Mouse (Mus musculus): ENCODE measurements around the gene Plce1.

The Plce1 gene

DNA sequence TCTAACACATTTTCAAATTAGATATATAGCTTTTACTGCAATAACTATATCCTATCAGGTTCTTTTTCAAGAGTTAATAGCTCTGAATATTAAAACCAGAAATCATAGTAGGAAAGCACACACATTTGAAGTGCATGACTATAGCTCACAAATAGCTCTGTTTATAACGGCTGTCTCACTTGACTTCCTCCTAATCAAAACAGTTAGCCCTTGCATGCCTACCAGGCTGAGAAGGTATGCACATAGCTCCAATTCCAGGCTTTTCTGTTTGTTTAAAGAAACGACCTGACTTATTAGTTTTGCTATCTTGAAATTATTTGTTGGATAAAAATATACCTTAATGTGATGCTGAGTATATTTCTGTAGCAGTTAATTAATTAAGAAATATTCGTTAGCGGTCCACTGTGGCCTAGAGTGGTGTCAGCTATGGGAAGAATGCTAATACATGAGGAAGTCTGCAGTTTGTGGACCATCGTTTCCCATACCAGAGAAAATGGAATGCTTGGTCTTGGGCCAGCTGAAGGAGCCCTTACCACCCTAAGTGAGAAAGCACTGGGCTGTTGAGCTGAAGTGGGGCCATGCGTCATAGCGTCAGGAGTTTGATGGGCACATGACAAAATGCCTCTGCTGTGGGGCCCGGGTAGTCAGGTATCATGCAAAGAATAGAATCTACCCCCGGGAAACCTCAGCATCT, 146.3 kb downstream of the Plce1 start:
- intact Hi-C loops (cut with DNase I) = no loop called here

DNA sequence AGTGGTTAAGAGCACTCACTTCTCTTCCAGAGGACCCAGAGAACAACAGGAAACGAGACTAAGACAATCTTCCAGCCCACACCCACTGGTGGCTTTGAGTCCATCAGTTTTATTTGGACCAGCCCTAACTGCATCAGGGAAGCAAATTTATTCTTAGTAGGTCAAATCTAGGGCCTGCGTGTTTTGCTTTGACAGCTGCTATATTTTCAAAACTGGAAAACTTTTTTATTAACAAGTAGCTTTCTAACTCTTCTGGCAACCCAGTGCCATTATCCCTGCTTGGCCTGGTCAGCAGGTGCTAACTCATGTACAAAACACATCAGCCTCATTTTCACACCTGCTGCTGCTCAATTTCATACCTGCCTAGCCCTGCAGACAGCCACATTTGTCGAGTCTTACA, 151.3 kb downstream of the Plce1 start:
- intact Hi-C loops (cut with DNase I) = no loop called here

DNA sequence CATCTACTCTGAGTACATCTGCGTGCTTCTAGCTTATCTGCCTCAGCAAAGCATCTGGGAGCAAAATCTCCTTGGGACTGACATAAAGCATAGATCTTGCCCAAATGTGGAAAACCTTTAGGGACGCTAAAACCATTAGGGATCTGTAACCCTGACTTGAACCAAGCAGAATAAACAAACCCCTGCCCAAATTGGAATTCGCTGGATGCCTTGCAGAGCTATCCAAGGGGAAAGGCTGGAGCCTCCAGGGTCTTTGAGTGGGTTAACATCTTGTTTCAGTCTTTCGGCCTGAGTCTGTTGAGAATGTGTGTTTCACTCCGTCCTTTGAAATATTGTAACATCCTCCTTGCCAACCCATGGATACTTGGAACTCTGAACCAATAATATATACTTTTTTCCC, 152.4 kb downstream of the Plce1 start:
- intact Hi-C loops (cut with DNase I) = no loop called here

DNA sequence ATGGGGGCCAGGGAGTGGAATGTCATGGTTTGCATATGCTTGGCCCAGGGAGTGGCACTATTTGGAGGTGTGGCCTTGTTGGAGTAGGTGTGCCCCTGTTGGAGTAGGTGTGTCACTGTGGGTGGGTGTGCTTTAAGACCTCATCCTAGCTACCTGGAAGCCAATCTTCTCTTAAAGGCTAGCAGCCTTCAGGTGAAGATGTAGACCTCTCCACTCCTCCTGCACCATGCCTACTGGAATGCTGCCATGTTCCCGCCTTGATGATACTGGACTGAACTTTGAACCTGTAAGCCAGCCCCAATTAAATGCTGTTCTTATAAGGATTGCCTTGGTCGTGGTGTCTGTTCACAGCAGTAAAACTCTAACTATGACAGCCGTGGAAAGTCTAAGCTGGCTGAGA, 158.1 kb downstream of the Plce1 start:
- intact Hi-C loops (cut with DNase I) = no loop called here

DNA sequence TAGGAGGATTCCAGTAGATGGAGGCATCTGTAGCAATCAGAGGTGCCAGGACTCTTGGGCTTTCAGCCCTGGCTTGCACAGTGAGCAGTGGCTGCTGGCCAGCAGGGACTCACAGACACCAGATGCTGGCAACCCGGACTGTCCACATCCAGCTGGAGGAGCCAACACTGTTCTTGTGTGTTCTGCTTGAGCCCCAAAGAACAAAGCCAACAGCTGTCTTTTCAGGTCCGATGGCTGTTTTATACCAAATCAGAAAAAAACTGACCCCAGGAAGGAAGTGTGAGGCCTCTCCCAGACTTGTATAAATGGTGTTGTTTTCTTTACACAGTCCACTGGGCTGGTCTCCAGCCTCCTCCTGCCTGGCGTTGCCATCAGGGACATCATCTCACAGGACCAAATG, 158.9 kb downstream of the Plce1 start:
- intact Hi-C loops (cut with DNase I) = loop anchor here (10.0 kb wide), 2 partner anchors 75 to 135 kb away; no protein-coding TSS in a partner anchor

DNA sequence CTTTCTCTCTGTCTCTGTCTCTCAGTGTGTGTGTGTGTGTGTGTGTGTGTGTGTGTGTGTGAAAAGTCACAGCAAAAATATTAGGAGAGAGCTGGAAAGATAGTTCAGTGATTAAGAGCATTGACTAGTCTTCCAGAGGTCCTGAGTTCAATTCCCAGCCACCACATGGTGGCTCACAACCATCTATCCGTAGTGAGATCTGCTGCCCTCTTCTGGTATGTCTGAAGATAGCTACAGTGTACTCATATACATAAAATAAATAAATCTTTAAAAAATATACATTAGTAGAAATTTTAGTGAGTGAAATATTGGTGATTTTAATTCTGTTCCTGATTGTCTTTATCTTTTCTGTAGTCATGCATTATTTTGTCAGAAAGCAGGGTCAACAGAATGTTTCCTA, 161.6 kb downstream of the Plce1 start:
- intact Hi-C loops (cut with DNase I) = loop anchor here (10.0 kb wide), 2 partner anchors 78 to 132 kb away; no protein-coding TSS in a partner anchor

DNA sequence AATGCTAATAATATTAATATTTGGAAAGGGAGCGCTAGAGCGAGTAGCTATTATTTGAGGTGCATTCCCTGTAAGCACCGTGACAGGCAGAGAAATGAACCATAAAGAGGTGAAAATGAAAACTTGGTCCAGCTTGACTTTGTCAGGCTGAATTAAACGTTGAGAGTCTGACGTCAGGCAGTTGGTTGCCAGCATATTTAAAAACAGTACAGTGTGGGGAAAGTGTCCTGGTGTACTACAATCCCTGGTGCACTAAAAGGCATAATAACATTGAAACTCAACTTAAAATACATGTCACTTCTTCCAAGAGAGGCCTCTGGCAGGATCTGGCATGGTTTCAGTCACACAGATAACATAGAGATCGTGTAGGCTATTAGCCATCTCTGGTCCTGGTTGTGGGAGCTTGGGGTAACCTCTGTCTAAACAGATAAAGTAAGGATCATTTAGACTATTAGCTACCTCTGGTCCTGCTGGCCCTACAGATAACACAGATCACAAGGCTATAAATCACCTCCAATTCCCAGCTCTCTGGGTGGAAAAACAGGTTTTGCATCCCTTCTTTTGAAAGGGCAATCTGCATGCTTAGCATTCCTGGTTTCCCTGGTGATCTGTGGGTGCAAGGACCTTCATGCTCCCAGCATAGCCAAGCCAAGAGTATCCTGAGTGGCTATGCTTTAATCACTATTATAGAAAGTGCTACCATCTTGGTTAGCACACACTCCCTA, 164.1 kb downstream of the Plce1 start:
- intact Hi-C loops (cut with DNase I) = loop anchor here (10.0 kb wide), 2 partner anchors 80 to 130 kb away; no protein-coding TSS in a partner anchor

DNA sequence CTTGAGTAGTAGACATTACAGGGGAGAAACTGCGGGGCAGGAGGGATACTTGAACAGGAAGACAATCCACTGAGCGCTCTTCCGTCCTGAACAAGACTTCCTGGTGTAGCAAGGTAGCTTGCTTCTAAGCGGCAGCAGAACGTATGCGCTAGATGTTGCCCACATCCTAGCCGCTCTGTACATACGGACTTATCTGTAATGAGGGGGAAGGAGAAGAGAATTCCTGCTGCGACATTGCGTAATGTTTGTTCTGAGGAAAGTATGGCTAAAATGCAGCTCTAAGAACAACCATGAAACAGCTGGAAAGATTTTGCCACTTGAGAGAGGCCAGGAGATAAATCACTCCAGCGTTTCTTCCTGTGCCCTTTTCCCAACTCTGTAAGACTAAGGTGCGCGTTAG, 177.1 kb downstream of the Plce1 start:
- intact Hi-C loops (cut with DNase I) = no loop called here

DNA sequence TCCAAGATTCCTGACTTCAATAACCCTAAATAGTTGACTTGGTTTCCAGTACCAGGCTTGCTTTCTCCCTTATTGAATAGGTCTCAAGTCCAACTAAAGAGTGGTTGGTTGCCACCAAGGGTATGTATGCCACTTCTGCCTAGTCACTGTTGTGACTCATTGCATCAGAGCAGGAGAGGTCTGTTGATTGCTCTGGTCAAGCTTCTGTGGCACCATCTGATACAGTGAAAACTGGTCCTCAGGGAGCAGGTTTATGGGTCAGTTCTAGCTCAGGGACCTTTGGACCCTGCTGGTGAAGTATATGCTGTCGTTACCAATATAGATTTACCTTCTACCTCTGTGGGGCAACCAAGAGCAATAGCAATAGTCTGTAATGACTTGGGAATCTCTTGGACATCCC, 184.5 kb downstream of the Plce1 start:
- intact Hi-C loops (cut with DNase I) = no loop called here

DNA sequence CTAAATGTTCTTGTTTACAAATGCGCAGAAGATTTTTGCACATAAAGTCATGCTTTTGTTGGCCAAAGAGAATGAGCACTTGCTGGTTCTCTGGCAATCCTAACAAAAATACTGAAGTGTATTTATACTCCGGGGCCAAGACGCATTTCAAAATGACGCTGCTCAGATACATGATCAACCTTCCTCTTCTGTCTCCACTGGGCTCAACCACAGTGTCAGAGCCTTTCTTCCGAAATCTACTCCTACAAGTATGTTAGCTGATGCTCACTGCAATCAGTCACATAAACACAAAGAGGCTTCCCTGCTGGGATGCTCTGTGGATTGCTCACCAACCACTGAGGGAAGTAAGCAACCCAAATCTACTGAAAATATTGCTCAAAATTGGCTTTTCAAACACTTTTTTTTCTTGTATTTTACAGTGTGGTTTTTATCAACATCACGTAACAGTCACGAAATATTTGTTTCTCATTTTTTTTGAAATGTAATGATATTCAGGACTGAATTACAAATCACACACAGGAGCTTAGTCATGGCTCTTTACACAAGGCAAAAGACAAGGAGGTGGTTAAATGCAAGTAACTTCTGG, 191.2 kb downstream of the Plce1 start:
- intact Hi-C loops (cut with DNase I) = no loop called here

DNA sequence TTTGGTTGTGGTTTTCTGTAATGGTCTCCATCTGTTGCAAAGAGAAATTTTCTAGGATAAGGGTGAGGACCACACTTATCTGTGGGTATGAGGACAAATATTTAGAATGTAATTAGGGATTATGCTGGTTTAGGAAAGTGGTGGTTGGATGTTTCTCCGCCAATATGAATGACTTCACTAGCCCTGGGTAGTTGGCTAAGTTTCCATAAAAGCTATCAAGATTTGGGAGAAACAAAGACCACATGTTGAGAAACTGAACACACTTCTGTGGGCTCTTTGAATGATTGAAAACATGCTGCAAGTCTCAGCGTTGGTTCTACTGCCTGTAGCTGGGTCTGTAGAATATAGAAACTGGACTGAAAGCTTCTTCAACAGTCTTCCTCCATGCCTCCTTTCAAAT, 193.0 kb downstream of the Plce1 start:
- intact Hi-C loops (cut with DNase I) = no loop called here

DNA sequence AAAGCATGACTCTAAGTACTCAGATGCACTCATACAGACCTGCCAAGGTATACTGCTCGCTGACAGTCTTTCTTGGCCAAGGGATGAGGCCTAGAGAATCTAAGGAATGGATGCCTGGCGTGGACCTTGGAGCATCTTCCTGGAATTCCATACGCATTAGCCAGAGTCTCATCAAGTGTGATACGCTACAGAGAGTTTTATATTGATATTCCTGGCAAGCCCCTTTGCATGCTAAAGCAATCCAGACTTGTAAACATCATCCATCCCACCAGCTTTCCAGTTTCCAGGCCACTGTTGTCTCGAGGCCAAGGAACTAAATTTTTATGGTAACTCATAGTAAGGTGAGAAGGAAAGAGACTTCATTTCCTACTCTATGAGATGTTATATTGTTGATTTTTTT, 197.7 kb downstream of the Plce1 start:
- intact Hi-C loops (cut with DNase I) = no loop called here

DNA sequence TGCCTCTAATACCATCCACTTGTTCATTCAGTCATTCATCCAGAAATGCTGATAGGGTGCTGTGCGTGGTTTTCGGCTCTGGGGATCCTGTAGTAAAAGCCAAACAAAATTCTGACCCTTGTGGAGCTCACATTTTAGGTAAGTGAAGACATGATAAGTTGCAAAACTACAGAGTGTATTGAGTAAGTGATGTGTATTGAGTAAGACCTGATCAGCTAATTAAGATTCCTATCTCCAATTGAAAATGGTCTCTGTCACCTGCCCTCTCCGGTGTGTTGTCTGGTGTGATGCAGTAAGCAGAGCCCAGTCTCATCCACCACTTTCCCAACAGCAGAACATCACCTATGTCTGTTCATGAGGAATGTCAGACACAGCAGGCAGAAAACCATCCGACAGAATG, 198.6 kb downstream of the Plce1 start:
- intact Hi-C loops (cut with DNase I) = no loop called here

DNA sequence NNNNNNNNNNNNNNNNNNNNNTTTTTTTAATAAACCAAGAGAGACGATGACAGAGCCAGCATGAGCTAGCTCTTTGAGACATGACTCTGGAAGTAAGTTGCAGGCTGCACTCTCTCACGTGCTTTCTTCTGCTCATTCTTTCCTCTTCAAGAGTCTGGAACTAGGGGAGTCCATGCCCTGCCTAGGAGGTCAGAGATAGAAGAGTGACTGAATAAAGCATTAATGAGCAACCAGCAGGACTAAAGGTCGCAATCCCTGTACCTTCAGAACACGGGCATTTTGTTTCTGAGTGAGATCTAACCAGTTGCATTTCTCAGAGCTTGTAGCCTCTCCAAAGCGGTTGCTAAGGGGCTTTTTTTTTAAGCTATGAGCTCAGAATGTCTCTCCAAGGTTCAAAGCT, 206.4 kb downstream of the Plce1 start:
- intact Hi-C loops (cut with DNase I) = no loop called here

DNA sequence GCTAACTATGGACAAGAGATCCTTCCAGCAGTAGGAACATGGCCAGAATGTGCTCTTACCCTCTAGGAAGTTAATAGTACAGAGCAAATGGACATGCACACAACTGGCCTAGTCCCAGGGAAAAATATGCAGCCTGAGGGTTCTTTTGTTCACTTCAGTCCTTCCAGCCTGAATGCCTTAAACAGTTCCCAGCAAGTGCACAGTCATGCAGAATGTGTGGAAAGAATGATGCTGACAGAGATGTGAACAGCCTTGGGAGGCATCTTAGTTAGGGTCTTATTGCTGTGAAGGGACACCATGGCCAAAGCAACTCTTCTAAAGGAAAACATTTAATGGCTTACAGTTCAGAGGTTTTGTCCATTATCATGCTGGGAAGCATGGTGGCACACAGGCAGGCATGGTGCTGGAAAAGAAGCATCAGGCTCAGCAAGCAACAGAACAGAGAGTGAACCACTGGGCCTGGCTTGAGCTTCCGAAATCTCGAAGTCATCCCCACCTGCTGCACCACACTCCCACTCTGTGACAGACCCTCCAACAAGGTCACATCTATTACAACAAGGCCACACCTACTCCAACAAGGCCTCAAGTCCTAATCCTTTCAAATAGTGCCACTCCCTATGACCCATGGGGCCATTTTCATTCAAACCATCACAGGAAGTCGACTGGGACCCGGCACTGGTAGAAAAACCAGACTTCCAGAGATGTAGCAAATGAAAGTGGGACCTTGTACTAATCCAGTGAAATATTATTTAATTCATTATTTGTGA, 208.0 kb downstream of the Plce1 start:
- intact Hi-C loops (cut with DNase I) = no loop called here

DNA sequence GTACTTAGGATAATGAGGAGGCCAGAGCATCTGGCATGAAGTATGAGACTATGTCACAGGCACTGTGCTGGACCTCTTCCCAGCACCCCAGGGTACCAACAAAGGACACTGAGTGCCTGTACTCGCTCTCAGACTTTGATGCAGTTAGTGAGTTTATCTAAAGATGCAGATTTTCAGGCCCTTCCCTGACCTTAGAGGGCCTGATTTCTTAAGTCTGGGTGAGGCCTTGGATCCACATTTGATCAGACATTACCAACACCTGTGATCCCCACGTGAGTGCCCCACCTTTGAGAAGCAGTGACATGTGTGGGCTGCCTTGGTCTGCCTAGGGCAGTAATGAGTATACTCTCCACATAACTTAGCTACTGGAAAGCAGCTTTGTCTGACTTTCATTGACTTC, 209.4 kb downstream of the Plce1 start:
- intact Hi-C loops (cut with DNase I) = no loop called here

DNA sequence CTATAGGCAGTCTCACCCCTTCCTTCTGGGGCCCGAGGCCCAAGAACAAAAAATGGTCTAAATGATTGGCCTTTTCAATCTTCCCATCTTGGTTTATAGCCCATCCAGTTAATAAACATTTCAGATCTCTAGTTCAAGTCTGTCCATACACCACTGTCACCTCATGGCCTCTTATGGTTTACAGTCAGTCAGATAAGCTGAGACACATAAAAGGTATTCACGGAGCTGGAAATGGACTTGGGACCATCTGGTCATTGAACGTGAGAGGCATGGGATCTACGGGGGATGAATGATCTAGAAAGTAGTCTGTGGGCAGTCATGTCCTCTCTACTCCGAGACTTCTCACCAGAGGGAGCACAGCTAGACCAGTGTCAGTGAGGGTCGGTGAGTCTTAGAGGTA, 210.6 kb downstream of the Plce1 start:
- intact Hi-C loops (cut with DNase I) = no loop called here

DNA sequence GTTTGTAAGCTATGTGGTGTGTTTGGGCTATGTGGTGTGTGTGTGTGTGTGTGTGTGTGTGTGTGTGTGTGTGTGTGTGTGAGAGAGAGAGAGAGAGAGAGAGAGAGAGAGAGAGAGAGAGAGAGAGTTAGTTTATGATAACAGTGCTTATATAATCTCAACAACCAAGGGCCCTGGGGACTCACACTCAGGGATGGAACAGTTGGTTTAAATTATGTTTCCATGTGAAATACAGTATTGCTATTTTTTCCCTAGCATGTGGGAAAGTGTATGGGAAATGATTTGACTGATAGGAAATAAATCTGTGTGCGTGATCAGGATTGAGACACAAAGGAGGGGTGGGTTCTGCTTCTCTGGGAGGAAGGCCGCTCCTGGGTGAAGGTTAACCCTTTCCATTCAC, 212.4 kb downstream of the Plce1 start:
- intact Hi-C loops (cut with DNase I) = no loop called here

DNA sequence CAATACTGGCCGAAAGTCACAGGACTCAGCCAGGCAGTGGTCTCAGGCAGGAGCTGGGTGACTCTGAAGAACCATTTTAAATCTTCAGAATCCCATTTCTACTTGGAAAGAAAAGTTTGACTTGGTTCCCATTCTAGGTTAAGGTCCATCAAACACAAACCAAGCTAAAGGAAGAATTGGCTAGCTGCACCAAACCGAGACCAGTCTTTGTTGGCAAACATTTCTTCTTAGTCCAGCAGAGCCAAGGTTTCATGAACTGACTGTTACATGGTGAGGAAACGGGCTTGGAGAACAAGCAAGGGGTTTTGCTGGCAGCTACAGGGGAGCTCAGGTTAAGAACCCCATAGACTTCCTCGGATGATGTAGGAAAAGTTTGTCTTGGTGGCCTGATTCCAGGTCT, 212.9 kb downstream of the Plce1 start:
- intact Hi-C loops (cut with DNase I) = no loop called here

DNA sequence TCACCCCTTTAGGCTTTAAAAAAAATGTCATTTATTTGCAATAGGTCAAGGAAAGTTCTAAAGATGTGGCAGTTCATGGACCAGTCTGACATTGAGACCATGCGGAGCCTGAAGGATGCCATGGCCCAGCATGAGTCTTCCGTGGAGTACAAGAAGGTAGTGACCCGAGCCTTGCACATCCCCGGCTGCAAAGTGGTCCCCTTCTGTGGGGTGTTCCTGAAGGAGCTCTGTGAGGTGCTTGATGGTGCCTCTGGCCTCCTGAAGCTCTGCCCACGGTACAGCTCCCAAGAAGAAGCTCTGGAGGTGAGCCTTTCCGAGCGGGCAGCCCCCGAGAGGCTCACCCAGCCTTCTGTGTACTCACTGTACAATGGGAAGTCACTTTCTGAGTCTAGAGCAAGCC, 220.9 kb downstream of the Plce1 start:
- intact Hi-C loops (cut with DNase I) = no loop called here

DNA sequence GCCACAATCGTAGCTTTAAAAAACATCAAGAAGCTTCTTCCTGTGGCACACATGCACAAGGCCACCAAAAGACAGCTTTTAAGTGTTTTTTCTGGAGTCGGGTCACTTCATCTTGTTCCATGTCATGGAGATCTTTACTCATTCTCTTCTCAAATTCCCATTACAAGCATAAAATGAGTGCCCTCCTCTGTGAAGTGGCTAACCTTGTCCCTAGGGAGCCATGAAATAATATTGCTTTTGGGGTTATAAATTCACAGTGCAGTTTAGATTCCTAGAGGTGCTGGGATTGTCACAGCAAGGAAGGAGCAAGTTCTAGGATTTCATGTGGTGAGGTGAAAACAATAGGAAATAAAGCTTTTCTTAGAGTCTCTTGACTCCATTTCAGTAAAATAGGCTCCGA, 223.8 kb downstream of the Plce1 start:
- intact Hi-C loops (cut with DNase I) = no loop called here

DNA sequence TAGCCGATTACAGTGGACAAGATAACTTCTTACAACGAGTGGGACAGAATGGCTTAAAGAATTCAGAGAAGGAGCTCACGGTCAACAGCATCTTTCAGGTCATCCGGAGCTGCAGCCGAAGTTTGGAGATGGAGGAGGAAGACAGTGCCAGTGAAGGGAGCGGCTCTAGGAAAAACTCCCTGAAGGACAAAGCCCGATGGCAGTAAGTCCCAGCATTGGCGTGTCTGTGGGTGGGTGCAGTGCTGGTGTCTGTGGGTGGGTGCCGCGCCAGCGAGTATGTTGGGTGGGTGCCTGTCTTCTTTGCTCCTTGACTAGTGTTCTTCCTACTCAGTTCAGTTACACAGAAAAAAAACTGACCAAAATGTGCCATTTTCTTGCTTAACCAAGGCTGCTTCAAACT, 224.3 kb downstream of the Plce1 start:
- intact Hi-C loops (cut with DNase I) = no loop called here
